Mouse (Mus musculus) spleen, adult 2 months (tissue): ENCODE measurements around the gene Trim26.
A peak's percentile ranks its signal among the peaks of the same experiment; 100 is the strongest.
"Not testable (repeated sequence)": the region's sequence is repeated elsewhere in the genome, so short reads cannot be mapped to it uniquely, and the experiment has no call there.

ENCODE experiments used
- CTCF ChIP-seq: fragments of 200-500 bp; IDR thresholded peaks from 2 replicates; pipeline ENCODE4 v1.5.1; 2011; ENCODE audit warnings: mild to moderate bottlenecking, inconsistent platforms; ENCODE audit not compliant: insufficient read depth, insufficient read length, insufficient replicate concordance; ENCODE audit errors: extremely low read depth
- POLR2A ChIP-seq: fragments of 200-500 bp; IDR thresholded peaks from 2 replicates; pipeline ENCODE4 v1.6.1; 2011; ENCODE audit warnings: low read depth, low read length, inconsistent platforms

GRCm38 (mm10) chr17:36788801-36789200, 48.1 kb upstream of the Trim26 start:
- TF ChIP-seq CTCF = peak; percentile 30; the same call in 1 of the 2 replicates
- not testable (repeated sequence) for TF ChIP-seq POLR2A
